Mouse (Mus musculus) gastrocnemius, adult 18-20 months (tissue): ENCODE results near the gene Arcn1. TPM values are rescaled to one million over a fixed set of nuclear protein-coding genes. Genes with fewer than 3 reads are reported as not detected.

Experiments
- DNase-seq: peaks from one replicate; pipeline ENCODE4 v3.0.0; 2021; ENCODE audit warnings: low spot score
- total RNA-seq, 2 experiments: library from RNA; stranded (reverse); gene quantifications; 2 replicates each; pipeline ENCODE4 v1.2.3; 2021

Arcn1 gene
- total RNA-seq, 2 experiments from 2014 or later, result 70.7 to 81.5 TPM

DNA sequence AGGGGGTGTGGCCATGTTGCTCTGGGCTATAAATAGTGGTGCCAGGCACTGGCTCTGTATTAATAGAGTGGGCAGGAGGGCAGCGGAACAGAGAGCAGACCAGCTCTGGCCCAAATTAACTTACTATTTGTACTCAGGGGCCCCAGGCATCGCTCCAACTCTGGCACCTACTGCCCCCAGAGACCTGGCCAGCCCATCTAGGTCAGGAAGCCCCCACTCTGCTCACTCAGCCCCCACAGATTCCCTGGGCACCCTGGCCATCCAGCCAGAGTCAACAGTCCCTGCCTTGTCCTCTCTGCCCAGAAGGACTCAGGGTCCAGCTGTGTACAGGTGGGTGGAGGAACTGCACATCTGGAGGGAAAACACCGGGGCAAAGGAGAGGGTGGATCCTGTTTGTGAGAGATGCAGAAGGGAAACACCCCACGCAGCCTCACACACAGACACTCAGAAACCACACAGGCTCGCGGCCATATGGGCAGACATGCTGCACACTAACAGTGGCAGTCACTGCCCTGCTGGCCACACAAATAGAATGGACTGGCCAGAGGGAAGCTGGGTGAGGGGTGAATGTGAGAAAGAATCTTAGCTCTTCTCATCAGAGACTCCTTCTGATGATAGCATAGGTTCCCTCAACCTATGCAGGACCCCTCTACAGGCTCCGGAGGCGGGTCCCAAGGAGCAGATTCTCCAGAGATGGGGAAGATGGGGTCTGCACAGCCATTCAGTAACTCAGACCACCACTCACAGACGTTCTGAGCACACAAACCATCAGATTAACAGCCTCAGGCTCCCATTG, 47.1 kb downstream of the Arcn1 start:
- peak; percentile 47 for DNase-seq

DNA sequence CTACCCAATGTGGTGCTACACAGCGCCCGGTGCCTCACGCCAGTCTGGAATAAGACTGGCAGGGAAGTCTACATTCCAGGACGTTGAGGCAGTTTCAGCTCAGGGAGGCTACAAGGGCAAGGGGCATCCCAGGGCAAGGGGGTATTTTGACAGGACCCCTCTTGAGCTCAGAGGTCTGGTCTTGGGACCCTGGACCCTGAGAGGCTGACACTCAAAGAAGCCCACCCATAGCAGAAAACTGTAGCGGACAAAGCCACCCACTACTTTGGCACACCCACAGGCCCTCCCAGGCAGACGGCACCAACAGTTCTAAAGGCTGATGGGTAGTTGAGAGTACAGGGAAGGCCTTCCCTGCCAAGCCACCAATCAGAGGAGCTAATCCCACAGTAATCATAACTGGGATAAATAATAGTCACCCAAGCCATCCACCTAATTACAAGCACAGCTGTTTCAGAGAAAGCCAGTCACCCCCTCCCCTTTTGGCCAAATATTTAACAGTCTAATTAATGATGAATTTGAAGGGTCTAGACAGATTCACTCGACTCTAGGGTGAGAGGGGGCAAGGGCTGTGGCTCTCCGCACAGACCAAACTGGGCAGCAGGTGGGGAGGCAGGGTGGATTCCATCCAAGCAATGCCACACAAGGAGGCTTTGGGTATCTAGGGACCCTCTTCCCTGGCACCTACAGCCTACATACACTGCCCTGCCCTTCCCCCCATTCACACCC, 47.9 kb downstream of the Arcn1 start:
- no peak for DNase-seq

- DNase-seq, result no peak
Observed at GRCm38 (mm10) chr9:44718937-44719631, 48.6 kb downstream of the Arcn1 start.

GRCm38 (mm10) chr9:44717822-44718242, 49.8 kb downstream of the Arcn1 start:
- peak; percentile 24 for DNase-seq

DNA sequence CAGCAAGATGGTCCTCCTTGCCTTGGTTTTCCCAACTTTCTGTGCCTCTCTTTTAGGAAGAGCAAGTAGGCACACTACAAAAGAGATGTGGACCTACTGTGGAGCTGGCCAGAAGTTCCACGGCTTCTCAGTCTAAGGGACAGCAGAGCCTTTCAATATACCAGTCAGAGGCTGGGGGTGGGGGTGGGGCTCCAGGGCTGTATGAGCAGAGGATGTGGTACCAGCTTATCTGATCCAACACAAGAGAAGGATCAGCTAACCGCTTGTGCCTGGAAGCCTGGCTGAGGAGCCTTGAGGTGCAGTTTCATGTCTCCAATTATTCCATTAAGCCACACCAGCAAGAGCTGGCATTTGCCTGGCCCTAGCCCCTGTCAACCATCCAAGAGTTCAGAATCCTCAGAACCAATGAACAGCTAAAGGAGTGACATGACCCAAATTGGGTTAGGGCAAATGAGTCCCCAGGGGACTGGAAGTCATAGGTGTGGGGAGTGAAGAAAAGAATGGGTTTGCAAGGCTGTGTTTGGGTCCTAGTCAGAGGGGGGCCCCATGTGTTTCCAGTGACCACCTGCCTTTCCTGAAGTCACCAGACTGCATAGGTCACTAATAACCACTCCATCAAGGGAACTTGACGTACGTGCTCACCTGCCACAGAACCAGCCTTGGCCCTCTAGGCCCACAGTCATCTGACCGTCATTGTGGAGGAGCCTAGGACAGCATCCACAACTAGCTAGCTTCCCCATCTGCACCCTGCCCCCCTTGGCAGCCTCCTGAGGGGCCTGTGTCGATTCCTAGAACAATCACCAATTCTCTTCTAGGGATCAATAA, 50.4 kb downstream of the Arcn1 start:
- no peak for DNase-seq

GRCm38 (mm10) chr9:44715705-44716362, 51.8 kb downstream of the Arcn1 start:
- no peak for DNase-seq

DNA sequence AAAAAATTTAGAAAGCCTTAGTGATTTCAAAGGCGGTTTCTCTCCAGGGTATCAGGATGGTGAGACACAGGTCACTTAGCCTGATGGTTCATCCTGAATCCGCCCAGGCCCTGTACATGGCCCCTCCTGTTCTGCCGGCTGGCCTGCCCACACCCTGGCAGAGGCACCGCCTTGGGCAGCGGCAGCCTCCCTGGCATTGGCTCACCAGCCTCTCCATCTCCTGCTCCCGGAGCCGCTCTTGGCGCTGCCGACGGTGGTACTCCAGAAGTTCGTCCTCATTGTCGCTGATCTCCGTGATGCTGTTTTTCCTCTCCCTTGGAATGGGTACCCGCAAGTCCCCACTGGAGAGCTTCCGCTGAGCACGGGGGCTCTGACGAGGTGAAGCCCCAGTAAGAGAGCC, 52.5 kb downstream of the Arcn1 start:
- no peak for DNase-seq

- no peak for DNase-seq
Observed at GRCm38 (mm10) chr9:44713574-44713973, 54.1 kb downstream of the Arcn1 start.

GRCm38 (mm10) chr9:44713080-44713479, 54.6 kb downstream of the Arcn1 start:
- no peak for DNase-seq

- DNase-seq, result no peak
Observed at GRCm38 (mm10) chr9:44711602-44712001, 56.0 kb downstream of the Arcn1 start.

GRCm38 (mm10) chr9:44710213-44710612, 57.4 kb downstream of the Arcn1 start:
- no peak for DNase-seq

- peak; percentile 34 for DNase-seq
Observed at GRCm38 (mm10) chr9:44709600-44709999, 58.0 kb downstream of the Arcn1 start.

GRCm38 (mm10) chr9:44708925-44709324, 58.7 kb downstream of the Arcn1 start:
- DNase-seq, result peak; percentile 33

DNA sequence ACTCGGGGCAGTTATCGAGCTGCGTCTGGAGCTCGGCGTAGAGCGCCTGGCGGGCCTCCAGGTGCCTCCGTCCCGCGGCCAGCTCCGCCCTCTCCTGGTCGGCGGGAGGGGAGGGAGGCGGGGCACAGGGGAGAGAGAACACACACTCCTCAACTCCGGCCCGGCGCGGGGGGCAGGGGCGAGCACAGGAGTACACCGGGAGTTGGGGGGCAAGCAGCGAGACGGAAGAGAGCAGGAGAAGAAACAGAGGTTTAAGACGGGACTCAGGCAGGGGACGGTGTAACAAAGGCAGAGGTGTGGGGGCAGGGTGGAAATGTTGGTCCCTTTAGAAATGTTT, 59.2 kb downstream of the Arcn1 start:
- DNase-seq, result peak; percentile 86

- no peak for DNase-seq
Observed at GRCm38 (mm10) chr9:44707749-44708428, 59.8 kb downstream of the Arcn1 start.

DNA sequence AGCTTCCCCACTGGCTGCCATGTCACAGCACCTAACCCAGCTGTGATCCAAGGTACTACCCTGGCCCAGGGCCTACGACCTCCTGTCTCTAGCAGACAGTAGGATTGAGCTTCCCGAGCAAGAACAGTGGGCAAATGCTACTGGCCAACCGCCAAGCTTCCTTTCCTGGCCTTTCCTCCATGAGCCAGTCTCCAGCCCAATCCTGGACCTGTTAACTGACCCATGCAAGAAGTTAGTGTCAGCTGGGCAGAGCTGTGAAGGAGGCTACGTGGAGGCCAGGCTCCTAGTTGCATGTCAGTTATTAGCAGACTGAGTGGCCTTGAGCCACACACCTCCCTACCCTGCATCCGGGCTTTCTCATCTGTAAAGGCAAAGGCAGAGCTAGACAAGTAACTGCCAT, 67.9 kb downstream of the Arcn1 start:
- DNase-seq, result no peak

DNA sequence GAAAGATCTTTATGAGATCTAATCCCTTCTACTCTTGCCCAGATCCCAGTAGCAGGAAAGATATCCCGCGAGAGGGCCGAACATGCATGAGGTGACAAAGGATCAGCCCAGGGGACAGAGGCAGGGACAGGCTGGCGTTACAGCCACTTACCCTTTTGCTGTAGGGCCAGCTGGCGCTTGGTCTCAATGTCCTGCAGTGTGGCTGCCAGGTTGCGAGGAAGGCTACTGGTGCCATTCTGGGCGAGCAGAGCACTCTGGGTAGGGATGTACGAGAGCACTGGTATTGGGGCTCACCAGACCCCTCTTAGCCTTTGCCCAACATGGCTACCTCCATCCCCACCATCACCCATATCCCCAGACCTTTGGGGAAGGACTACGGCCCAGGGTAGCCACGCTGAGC, 68.4 kb downstream of the Arcn1 start:
- no peak for DNase-seq

DNA sequence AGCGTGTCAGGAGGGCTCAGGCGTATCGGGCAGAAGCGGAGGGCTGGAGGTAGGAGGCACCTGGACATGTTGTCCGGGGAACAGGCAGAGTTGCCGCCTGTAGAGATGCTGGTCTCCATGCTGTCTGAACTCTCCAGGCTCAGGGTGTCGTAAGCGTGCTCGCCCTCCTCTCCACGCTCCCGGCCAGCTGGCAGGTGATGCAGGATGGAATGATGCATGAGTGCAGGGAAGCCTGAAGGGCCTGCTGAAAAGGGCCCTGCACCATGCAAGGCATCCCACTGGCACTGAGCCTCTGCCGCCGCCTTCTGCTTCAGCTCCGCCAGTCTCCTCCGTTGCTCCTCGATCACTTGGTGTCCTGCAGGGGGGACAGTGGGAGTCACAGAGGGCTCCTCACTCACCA, 69.8 kb downstream of the Arcn1 start:
- no peak for DNase-seq

DNA sequence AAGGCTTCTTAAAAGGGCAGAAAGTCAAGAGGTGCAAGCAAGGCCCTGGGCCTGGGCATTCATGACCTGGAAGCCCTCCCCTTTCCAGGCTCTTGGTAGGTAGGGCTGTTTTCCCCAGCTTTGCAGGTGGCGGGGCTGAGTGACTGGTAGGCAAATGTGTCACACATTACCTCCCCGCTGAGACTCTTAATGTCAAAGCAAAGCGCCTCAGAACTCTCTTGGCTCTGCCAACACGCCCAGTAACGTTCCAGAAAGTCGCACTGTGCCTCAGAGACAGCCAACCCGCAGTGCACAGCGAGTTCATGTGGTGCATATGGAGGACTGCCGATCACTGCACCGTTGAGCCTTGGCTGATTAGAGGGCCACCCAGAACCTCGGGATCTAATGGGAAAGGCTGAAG, 74.6 kb downstream of the Arcn1 start:
- DNase-seq, result no peak
